Mouse (Mus musculus) MN1 (cell line): ENCODE results near the gene Upk3a.

Experiments used
- DNase-seq: peaks from one replicate; pipeline ENCODE4 v3.0.0-alpha.2; 2016; ENCODE audit warnings: low spot score

Upk3a gene

DNA sequence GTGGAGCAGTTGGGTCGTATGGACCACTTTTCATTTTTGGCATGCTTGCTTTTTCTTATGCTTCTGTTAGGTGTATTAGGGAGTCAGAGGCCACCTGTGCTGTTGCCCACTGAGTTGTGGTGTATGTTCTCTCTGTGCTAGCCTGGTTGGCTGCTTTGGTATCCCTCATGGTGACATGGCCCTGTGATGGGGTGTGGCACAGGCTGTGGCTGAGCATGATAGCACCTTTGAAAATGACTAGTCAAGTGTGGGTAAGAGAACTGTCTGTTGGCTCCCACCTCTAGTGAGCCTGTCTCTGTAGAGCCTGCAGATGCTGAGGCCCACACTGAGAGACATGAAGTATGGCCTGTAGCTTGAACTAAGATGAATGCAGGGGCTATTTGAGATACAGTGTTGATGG, 32.8 kb downstream of the Upk3a start:
- DNase-seq = no peak

DNA sequence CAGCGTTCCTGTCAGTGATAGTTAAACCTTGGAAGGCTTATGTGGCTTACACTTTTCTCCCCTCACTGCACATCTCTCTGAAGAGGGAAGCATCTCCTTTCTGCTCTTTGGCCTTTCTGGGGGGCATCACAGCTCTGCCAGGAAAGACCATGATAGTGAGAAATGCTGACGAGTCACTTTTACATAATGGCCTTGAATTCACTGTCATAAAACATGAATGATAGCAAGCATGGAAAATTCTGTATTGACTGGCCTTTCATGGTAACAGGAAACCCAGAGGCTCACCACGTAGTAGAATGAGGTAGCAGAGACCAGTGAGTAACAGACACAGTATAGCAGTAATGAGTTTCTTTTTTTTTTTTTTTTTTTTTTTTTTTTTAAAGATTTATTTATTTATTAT, 37.2 kb downstream of the Upk3a start:
- no peak for DNase-seq

DNA sequence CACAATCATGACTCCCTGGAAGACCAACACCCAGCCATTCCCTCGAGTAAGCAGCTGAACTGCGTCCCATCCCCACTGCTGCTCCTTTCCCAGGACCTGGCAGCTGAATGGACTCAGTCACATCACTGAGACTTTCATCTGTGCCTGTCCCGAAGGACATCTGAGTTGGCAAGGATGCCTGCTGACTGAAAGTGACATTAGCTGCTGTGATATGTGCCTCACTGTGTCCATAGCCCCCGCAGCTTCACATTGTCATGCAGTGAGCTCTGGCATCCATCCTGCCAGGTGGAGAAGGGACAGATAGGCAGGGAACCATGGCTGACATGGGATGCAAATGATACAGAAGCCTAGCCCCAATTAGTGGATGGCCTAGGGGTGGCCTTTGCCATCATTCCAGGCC, 38.2 kb downstream of the Upk3a start:
- DNase-seq = no peak

DNA sequence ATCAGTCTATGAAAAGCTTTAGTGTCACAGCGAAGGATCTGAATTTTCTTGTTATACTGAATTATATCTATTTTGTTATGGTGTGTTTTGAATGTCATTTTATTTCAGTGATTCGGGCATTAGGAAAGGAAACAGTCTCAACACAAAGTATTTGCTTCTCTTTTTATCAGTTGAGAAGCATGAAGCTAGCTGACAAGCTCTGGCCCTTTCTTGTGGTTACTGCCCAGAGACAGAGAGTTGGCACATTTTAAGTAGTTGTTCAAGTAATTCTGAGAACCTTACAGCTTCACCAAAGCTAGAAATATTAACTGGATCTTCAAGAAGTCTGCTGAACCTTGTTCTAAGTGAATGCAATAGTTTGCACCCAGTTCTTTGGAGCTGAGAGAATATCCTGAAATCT, 46.5 kb downstream of the Upk3a start:
- DNase-seq = no peak

DNA sequence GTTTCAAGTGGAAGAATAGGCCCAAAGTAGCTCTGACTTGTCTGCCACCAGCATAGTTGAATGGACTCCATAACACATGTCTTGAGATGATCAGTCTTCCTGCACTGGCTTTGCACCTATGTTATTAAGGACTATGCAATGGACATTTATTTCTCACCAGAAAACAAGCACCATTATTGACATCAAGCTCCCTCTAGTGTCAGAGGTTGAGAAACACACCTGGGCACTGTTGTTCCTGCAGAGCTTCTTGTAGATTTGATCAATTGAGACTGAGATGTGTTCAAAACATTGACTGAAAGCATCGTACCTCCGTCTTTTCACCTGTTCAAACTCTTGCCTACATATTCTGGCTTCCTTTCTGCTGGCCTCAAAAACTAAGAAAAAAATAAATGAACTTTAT, 53.6 kb downstream of the Upk3a start:
- peak; percentile 82 for DNase-seq
